In the genomic region with DNA sequence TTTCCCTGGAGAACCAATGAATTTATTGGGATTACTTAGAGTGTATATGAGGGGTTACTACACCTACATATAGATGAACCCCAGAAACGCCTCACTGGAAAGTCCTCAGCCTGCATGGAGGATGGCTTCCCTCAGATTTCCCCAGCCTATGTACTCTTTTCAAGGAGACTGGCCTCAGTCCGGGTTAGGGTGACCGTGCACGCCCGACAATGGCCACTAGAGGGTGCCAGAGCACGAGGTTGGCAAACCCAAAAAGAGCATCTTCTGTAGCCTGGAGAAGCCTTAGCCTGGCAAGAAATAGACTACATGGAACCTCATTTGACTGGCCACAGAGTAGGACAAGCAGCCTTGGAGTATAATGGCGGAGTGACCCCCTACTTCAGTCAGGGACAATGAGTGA, we compare ENCODE assay signal across 9 mouse cellular contexts. TPM values are rescaled to one million over a fixed set of nuclear protein-coding genes. Genes with fewer than 3 reads are reported as not detected.
DNase-seq lines count a peak whose midpoint lies in the region; ATAC-seq and TF ChIP-seq lines count a peak whose summit lies in the region.
"Had no signal": no experiment of that assay in that cellular context is flagged by ENCODE, and none has a peak within 500 bp of the region (broad histone marks: within the 10 kb centered on the region; RNA-seq: fewer than 3 reads in every experiment).

No protein-coding gene starts in this region.

- no peak overlapping the region for H3K9ac ChIP-seq in ES-Bruce4 (ENCODE audit: low read depth, poor library complexity, severe bottlenecking)
- H3K9ac ChIP-seq: hindbrain, embryonic 15.5 days had no signal

- no peaks in the 10 kb centered on the region for H3K4me1 ChIP-seq in ES-Bruce4 (ENCODE audit: control insufficient read depth, insufficient read depth, low read length)
- peaks cover 19% of the 10 kb centered on the region for H3K4me1 ChIP-seq in bone marrow macrophage, adult 2 months (ENCODE audit: control insufficient read depth, insufficient read depth, low read length)
- no peaks in the 10 kb centered on the region for H3K4me1 ChIP-seq in lung, adult 2 months (ENCODE audit: control insufficient read depth, insufficient read depth, low read length)
- H3K4me1 ChIP-seq: hindbrain, embryonic 15.5 days had no signal

- no peaks in the 10 kb centered on the region for H3K36me3 ChIP-seq in ES-Bruce4 (ENCODE audit: control insufficient read depth, insufficient read depth, low read length, poor library complexity, severe bottlenecking)
- H3K36me3 ChIP-seq: hindbrain, embryonic 15.5 days had no signal

- H3K27ac ChIP-seq in ES-Bruce4 (ENCODE audit: insufficient read depth, low read length): no peak overlapping the region
- H3K27ac ChIP-seq in bone marrow macrophage, adult 2 months (ENCODE audit: insufficient read depth, low read depth, low read length): peak overlapping the region; percentile 93; the same call in 1 of the 2 replicates
- H3K27ac ChIP-seq: hindbrain, embryonic 15.5 days had no signal

- WGBS in lung, adult 2 months: 6% methylated on average over 7 of the region's 7 CpGs

- ATAC-seq in erythroblast, adult 5-6 weeks (replicated peaks; ENCODE audit: low FRiP score, poor library complexity, severe bottlenecking): peak; percentile 93

- intact Hi-C loops in heart, postnatal 10 days (cut with DNase I): loop anchor here (5.0 kb wide), 1 partner anchor 71 kb away; no protein-coding TSS in a partner anchor

- no peak for TF ChIP-seq POLR2A in ES-Bruce4 (IDR thresholded peaks at IDR 0.05; ENCODE audit: insufficient read depth, low read length)
- TF ChIP-seq POLR2A in bone marrow macrophage, adult 2 months (IDR thresholded peaks at IDR 0.05; ENCODE audit: borderline replicate concordance, low read depth, low read length): no peak
- TF ChIP-seq POLR2A in lung, adult 2 months (IDR thresholded peaks at IDR 0.05; ENCODE audit: borderline replicate concordance, extremely low read depth, low read depth, low read length): no peak

- no peak overlapping the region for H3K4me3 ChIP-seq in ES-Bruce4 (ENCODE audit: low read depth, low read length)
- H3K4me3 ChIP-seq in bone marrow macrophage, adult 2 months (ENCODE audit: insufficient read depth, low read length): no peak overlapping the region
- H3K4me3 ChIP-seq in lung, adult 2 months (replicated peaks; ENCODE audit: extremely low read depth, low read depth, low read length): no peak overlapping the region
- H3K4me3 ChIP-seq: hindbrain, embryonic 15.5 days had no signal

- no peak for TF ChIP-seq EP300 in ES-Bruce4 (IDR thresholded peaks at IDR 0.05; ENCODE audit: insufficient read depth, low read depth, low read length)

- H3K9me3 ChIP-seq in ES-Bruce4 (replicated peaks; ENCODE audit: control insufficient read depth, insufficient read depth, low read length, poor library complexity, severe bottlenecking): no peaks in the 10 kb centered on the region
- H3K9me3 ChIP-seq: hindbrain, embryonic 15.5 days had no signal

- no peaks in the 10 kb centered on the region for H3K27me3 ChIP-seq in ES-Bruce4 (ENCODE audit: control insufficient read depth, insufficient read depth, low read length, poor library complexity, severe bottlenecking)
- H3K27me3 ChIP-seq: hindbrain, embryonic 15.5 days had no signal

- peak; percentile 90 to 96 for DNase-seq in heart, postnatal 10 days
- DNase-seq in layer of hippocampus, adult 11-12 months (ENCODE audit: low spot score): peak; percentile 85
- DNase-seq in lung, adult 2 months: peak; percentile 90
- DNase-seq in retina, embryonic 14.5 days (ENCODE audit: low spot score): peak; percentile 91
- peak; percentile 86 for DNase-seq in thymus, postnatal 25 days

- TF ChIP-seq CTCF in ES-Bruce4 (IDR thresholded peaks at IDR 0.05; ENCODE audit: low read depth, low read length): peak; percentile 97
- TF ChIP-seq CTCF in bone marrow macrophage, adult 2 months (IDR thresholded peaks at IDR 0.05; ENCODE audit: low read depth, low read length): peak; percentile 72
- TF ChIP-seq CTCF in lung, adult 2 months (IDR thresholded peaks at IDR 0.05; ENCODE audit: insufficient read depth, low read length): peak; percentile 87

RNA-seq across cellular contexts. Expression of a gene that starts 15.7 kb away (rescaled TPM):
- 141 and 152 TPM in 2 replicates for polyA plus RNA-seq in ES-Bruce4 (2011; ENCODE audit: insufficient read depth, insufficient read length, low read depth, missing spikeins)
- polyA plus RNA-seq in bone marrow macrophage, adult 2 months (2012; ENCODE audit: insufficient read depth, insufficient read length, missing spikeins): 54.7 and 56.0 TPM in 2 replicates
- 42.6 and 44.4 TPM in 2 replicates for total RNA-seq in erythroblast, adult 5-6 weeks (2015; ENCODE audit: low replicate concordance)
- 59.1 and 82.2 TPM in 2 replicates for total RNA-seq in erythroblast, adult 5-6 weeks (2017; ENCODE audit: low replicate concordance)
- total RNA-seq in heart, postnatal 10 days (2021): 10 to 100 TPM; 59.1 to 59.6 TPM
- polyA plus RNA-seq in lung, adult 2 months (2012; rRNA removed): 21.3 and 24.6 TPM in 2 replicates
